Mouse (Mus musculus) C2C12 (cell line): ENCODE results near the gene Bmper.

ENCODE experiments used
- CEBPB ChIP-seq: IDR thresholded peaks from one replicate; pipeline ENCODE4 v1.6.1; 2011; ENCODE audit warnings: low read depth, mild to moderate bottlenecking, control low read depth, moderate library complexity
- CTCF ChIP-seq: IDR thresholded peaks from one replicate; pipeline ENCODE4 v1.5.1; 2011; ENCODE audit not compliant: control insufficient read depth, insufficient read depth, insufficient read length
- MAX ChIP-seq: IDR thresholded peaks from one replicate; pipeline ENCODE4 v1.6.1; 2011; ENCODE audit warnings: mild to moderate bottlenecking, control low read depth
- USF1 ChIP-seq: IDR thresholded peaks from one replicate; pipeline ENCODE4 v1.6.1; 2011; ENCODE audit warnings: low read depth, mild to moderate bottlenecking, control low read depth, moderate library complexity

- TF ChIP-seq CTCF (no peak), MAX (no peak), USF1 (no peak), CEBPB (no peak)
These were observed 39.0 kb downstream of the Bmper start for GRCm38 (mm10) chr9:23261834-23262233.
